Mouse (Mus musculus) kidney, postnatal 10 days (tissue): ENCODE measurements around the gene Rheb.
"Not testable (repeated sequence)": the region's sequence is repeated elsewhere in the genome, so short reads cannot be mapped to it uniquely, and the experiment has no call there.

Experiments used
- DNase-seq: peaks from one replicate; pipeline ENCODE4 v3.0.0; 2021; ENCODE audit warnings: mixed read lengths

The Rheb gene

GRCm38 (mm10) chr5:24842274-24843102, at the start of gene Rheb:
Gene Rheb (minus strand): TSS chr5:24842624.
- DNase-seq: peak; percentile 99

- DNase-seq: no peak
These were observed 47.4 kb upstream of the Rheb start for GRCm38 (mm10) chr5:24889860-24890259.

GRCm38 (mm10) chr5:24888874-24889591, 46.6 kb upstream of the Rheb start:
- DNase-seq: no peak

- no peak for DNase-seq
These were observed 44.8 kb upstream of the Rheb start for GRCm38 (mm10) chr5:24887271-24887670.

- no peak for DNase-seq
These were observed 36.3 kb upstream of the Rheb start for GRCm38 (mm10) chr5:24878713-24879112.

GRCm38 (mm10) chr5:24877836-24878624, 35.6 kb upstream of the Rheb start:
- peak; percentile 35 for DNase-seq

GRCm38 (mm10) chr5:24876653-24877052, 34.2 kb upstream of the Rheb start:
- DNase-seq: no peak

GRCm38 (mm10) chr5:24874111-24874510, 31.7 kb upstream of the Rheb start:
- no peak for DNase-seq

- no peak for DNase-seq
These were observed 30.8 kb upstream of the Rheb start for GRCm38 (mm10) chr5:24873221-24873620.

GRCm38 (mm10) chr5:24871276-24871675, 28.9 kb upstream of the Rheb start:
- DNase-seq: no peak

- no peak for DNase-seq
These were observed 27.4 kb upstream of the Rheb start for GRCm38 (mm10) chr5:24869796-24870289.

GRCm38 (mm10) chr5:24863804-24864203, 21.4 kb upstream of the Rheb start:
- no peak for DNase-seq

- DNase-seq: no peak
These were observed 19.1 kb upstream of the Rheb start for GRCm38 (mm10) chr5:24861449-24861930.

- DNase-seq: peak; percentile 22
These were observed 18.4 kb upstream of the Rheb start for GRCm38 (mm10) chr5:24860635-24861448.

GRCm38 (mm10) chr5:24859771-24860540, 17.5 kb upstream of the Rheb start:
- DNase-seq: no peak

- no peak for DNase-seq
These were observed 12.6 kb upstream of the Rheb start for GRCm38 (mm10) chr5:24854827-24855600.

GRCm38 (mm10) chr5:24854256-24854655, 11.8 kb upstream of the Rheb start:
- no peak for DNase-seq

GRCm38 (mm10) chr5:24848261-24848660, 5.8 kb upstream of the Rheb start:
- DNase-seq: not testable (repeated sequence)

GRCm38 (mm10) chr5:24843841-24844240, 1.4 kb upstream of the Rheb start:
- no peak for DNase-seq

GRCm38 (mm10) chr5:24843103-24843475, 665 bp upstream of the Rheb start:
- no peak for DNase-seq
